12 mouse cellular contexts compared by ENCODE assay signal in the genomic region with DNA sequence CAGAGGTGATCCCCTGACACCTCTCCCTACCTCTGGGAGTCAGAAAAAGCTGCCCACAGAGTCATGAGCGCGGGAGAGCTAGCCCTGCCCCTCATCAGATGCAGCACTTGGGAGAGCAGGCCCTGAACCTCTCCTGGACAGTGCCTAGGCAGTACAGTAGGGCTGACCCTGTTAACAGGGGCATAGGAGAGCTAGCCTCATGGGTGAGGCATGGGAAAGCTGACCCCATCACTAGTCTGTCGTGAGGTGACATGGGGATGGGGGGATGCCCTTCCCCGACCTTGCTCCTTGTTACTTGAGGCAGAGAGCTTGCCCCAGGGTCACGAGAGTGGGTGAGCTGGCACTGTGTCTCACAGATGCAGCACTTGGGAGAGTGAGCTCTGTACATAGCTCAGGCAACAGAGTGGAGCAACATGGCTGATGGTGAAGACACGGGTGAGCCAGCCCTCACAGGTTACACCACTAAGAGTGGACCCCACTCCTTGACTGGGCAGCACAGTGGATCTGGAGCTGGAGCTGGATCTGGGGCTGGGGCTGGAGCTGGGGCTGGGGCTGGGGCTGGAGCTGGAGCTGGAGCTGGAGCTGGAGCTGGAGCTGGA.
DNase-seq lines count a peak whose midpoint lies in the region; ATAC-seq lines count a peak whose summit lies in the region.
"Had no signal": no experiment of that assay in that cellular context is flagged by ENCODE, and none has a peak within 500 bp of the region (broad histone marks: within the 10 kb centered on the region; RNA-seq: fewer than 3 reads in every experiment).

No protein-coding gene starts in this region.

- 89% methylated on average over 6 of the region's 6 CpGs for WGBS in kidney, embryonic 16.5 days
- WGBS in embryonic facial prominence, embryonic 13.5 days = 82% methylated on average over 6 of the region's 6 CpGs
- WGBS in hindbrain, embryonic 14.5 days = 88% methylated on average over 6 of the region's 6 CpGs
- 91% methylated on average over 6 of the region's 6 CpGs for WGBS in midbrain, embryonic 12.5 days

- H3K27ac ChIP-seq in kidney, embryonic 16.5 days (ENCODE audit: low read length) = no peak overlapping the region
- no peak overlapping the region for H3K27ac ChIP-seq in embryonic facial prominence, embryonic 13.5 days
- no peak overlapping the region for H3K27ac ChIP-seq in hindbrain, embryonic 14.5 days
- no peak overlapping the region for H3K27ac ChIP-seq in midbrain, embryonic 12.5 days (replicated peaks)

- no peaks in the 10 kb centered on the region for H3K36me3 ChIP-seq in kidney, embryonic 16.5 days (ENCODE audit: insufficient read depth, low read length)
- no peaks in the 10 kb centered on the region for H3K36me3 ChIP-seq in embryonic facial prominence, embryonic 13.5 days
- H3K36me3 ChIP-seq in hindbrain, embryonic 14.5 days (replicated peaks; ENCODE audit: control insufficient read depth, insufficient read depth) = no peaks in the 10 kb centered on the region
- no peaks in the 10 kb centered on the region for H3K36me3 ChIP-seq in midbrain, embryonic 12.5 days

- H3K4me3 ChIP-seq in kidney, embryonic 16.5 days (ENCODE audit: low read length) = no peak overlapping the region
- no peak overlapping the region for H3K4me3 ChIP-seq in embryonic facial prominence, embryonic 13.5 days
- no peak overlapping the region for H3K4me3 ChIP-seq in hindbrain, embryonic 14.5 days (replicated peaks; ENCODE audit: low read length)
- H3K4me3 ChIP-seq in midbrain, embryonic 12.5 days = no peak overlapping the region

- no peaks in the 10 kb centered on the region for H3K27me3 ChIP-seq in kidney, embryonic 16.5 days (ENCODE audit: insufficient read depth, low read length)
- H3K27me3 ChIP-seq in embryonic facial prominence, embryonic 13.5 days = no peaks in the 10 kb centered on the region
- H3K27me3 ChIP-seq in hindbrain, embryonic 14.5 days (ENCODE audit: control insufficient read depth, insufficient read depth, low read length) = no peaks in the 10 kb centered on the region
- H3K27me3 ChIP-seq in midbrain, embryonic 12.5 days = no peaks in the 10 kb centered on the region

- no peak overlapping the region for H3K4me2 ChIP-seq in kidney, embryonic 16.5 days (replicated peaks; ENCODE audit: low read depth, low read length)
- H3K4me2 ChIP-seq in embryonic facial prominence, embryonic 13.5 days = no peak overlapping the region
- no peak overlapping the region for H3K4me2 ChIP-seq in hindbrain, embryonic 14.5 days (replicated peaks)
- no peak overlapping the region for H3K4me2 ChIP-seq in midbrain, embryonic 12.5 days (replicated peaks)

- no peaks in the 10 kb centered on the region for H3K9me3 ChIP-seq in kidney, embryonic 16.5 days (ENCODE audit: low read length)
- no peaks in the 10 kb centered on the region for H3K9me3 ChIP-seq in embryonic facial prominence, embryonic 13.5 days
- H3K9me3 ChIP-seq in hindbrain, embryonic 14.5 days (ENCODE audit: control insufficient read depth, low read length) = no peaks in the 10 kb centered on the region
- no peaks in the 10 kb centered on the region for H3K9me3 ChIP-seq in midbrain, embryonic 12.5 days

- no peak for DNase-seq in kidney, postnatal 10 days
- no peak for DNase-seq in hindbrain, embryonic 14.5 days (ENCODE audit: low spot score)
- DNase-seq in frontal cortex, adult 2 months (ENCODE audit: extremely low spot score in 1 of 2, low spot score in 1 of 2) = no peak
- no peak for DNase-seq in cerebellum, adult 9-11 months
- no peak for DNase-seq in ovary, postnatal 10 days (ENCODE audit: low spot score)
- DNase-seq: adrenal gland, adult 8-10 months; cerebellum, adult 11-12 months; heart, adult 18-20 months; right cerebral cortex, adult 18-20 months had no signal

- H3K9ac ChIP-seq in kidney, embryonic 16.5 days (replicated peaks; ENCODE audit: low read length) = no peak overlapping the region
- H3K9ac ChIP-seq in embryonic facial prominence, embryonic 13.5 days = no peak overlapping the region
- H3K9ac ChIP-seq in hindbrain, embryonic 14.5 days = no peak overlapping the region
- H3K9ac ChIP-seq in midbrain, embryonic 12.5 days (replicated peaks) = no peak overlapping the region

- H3K4me1 ChIP-seq in kidney, embryonic 16.5 days (ENCODE audit: insufficient read depth, low read length) = peaks cover 6% of the 10 kb centered on the region; the same call in 1 of the 2 replicates
- peaks cover 14% of the 10 kb centered on the region; the same call in 1 of the 2 replicates for H3K4me1 ChIP-seq in embryonic facial prominence, embryonic 13.5 days
- H3K4me1 ChIP-seq in hindbrain, embryonic 14.5 days (replicated peaks; ENCODE audit: control insufficient read depth, insufficient read depth, low read length) = 0 out of 2 replicates have a peak, but pooled peaks cover 12% of the 10 kb centered on the region
- H3K4me1 ChIP-seq in midbrain, embryonic 12.5 days = no peaks in the 10 kb centered on the region

- ATAC-seq in kidney, embryonic 16.5 days (ENCODE audit: low FRiP score, low TSS enrichment) = peak; percentile 59; the same call in 1 of the 2 replicates
- 0 out of 2 replicates have a peak, but pooled peaks have one; percentile 29 for ATAC-seq in embryonic facial prominence, embryonic 13.5 days (ENCODE audit: insufficient number of reproducible peaks, insufficient read depth, low FRiP score, low TSS enrichment, low read depth)
- peak; percentile 55; the same call in 1 of the 2 replicates for ATAC-seq in hindbrain, embryonic 14.5 days (ENCODE audit: low FRiP score)
- ATAC-seq in midbrain, embryonic 12.5 days (ENCODE audit: low FRiP score, low read depth) = peak; percentile 47; the same call in 1 of the 2 replicates
